Mouse (Mus musculus) splenic B cell, adult 2 months (primary cell): ENCODE results near the gene Serpina9.

ENCODE experiments used
- DNase-seq: peaks from one replicate; pipeline ENCODE4 v3.0.0-alpha.2; 2011; ENCODE audit warnings: low read depth, low spot score
- H3K27me3 ChIP-seq: 2 replicates; pipeline ENCODE4 v1.6.1; 2012; ENCODE audit warnings: mild to moderate bottlenecking, low read length, moderate library complexity, mixed read lengths; ENCODE audit not compliant: control insufficient read depth, poor library complexity, insufficient read depth, severe bottlenecking
- H3K36me3 ChIP-seq: 2 replicates; pipeline ENCODE4 v1.6.1; 2012; ENCODE audit warnings: mild to moderate bottlenecking, low read length, moderate library complexity, mixed read lengths; ENCODE audit not compliant: control insufficient read depth, poor library complexity, insufficient read depth, severe bottlenecking

Serpina9 gene

DNA sequence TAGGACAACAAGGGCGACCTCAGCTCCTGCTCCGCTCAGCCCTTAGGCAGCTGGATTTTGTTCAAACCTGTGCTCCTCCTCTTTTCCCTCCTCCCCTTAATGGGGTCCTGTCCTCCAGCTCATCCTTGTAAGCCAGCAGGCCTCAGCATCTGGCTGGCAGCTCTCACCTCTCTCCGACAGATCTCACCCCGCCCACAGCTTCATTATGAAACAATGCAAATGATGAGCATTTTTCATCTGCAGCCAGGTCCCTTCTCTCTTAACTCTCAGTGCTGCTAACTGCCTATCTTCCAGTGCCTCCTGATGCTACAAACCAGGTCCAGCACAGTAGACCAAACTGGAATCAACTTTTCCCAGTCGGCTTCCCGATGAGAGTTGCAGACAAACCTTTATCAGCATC is at the start of gene Serpina9:
Gene Serpina9, minus strand, starts transcription at position 136 of the 400 bp plus-strand sequence.
- DNase-seq: no peak
- Histone ChIP-seq H3K36me3 (no peaks in the 10 kb centered on the region), H3K27me3 (no peaks in the 10 kb centered on the region)

DNA sequence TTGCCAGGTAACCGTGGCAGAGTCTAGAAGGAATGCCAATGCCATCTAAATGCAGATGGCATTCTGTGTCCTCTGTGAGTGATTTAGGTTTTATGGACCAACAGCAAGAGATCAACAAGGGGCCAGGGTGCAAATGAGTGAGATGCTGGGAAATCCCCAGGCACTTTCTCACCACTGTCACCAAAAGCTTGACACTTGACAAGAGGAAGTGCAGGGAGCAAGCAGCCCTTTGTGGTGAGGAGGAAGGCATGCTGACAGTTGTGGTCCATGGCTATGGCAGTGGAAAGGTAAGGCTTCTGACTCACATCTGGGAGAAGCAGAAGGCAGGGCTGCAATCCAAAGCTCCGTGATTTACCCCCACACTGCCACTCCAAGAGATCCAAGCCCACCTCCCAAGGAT is 48.3 kb upstream of the Serpina9 start:
- DNase-seq: peak; percentile 39
- Histone ChIP-seq H3K36me3 (no peaks in the 10 kb centered on the region), H3K27me3 (no peaks in the 10 kb centered on the region; the same call in 1 of the 2 replicates)

DNA sequence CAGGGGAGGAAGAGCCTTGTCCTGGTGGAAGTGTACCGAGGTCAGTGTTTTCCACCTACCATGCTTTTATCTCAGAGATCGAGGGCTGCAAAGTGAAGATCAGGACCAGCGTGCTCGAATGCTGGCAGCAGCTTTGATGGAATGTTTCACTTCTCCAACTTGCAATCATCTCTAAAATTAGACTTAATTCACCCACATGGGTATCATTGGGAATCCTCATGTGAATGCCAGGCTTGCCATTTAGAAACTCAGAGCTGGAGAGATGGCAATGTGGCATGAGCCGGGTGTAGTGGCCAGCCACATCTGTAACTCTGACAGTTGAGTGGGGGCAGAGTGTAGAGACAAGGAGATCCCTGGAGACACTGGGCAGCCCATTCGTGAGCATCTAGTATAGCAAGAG is 46.6 kb upstream of the Serpina9 start:
- no peaks in the 10 kb centered on the region; the same call in 1 of the 2 replicates for H3K27me3 ChIP-seq
- H3K36me3 ChIP-seq: no peaks in the 10 kb centered on the region
- no peak for DNase-seq

DNA sequence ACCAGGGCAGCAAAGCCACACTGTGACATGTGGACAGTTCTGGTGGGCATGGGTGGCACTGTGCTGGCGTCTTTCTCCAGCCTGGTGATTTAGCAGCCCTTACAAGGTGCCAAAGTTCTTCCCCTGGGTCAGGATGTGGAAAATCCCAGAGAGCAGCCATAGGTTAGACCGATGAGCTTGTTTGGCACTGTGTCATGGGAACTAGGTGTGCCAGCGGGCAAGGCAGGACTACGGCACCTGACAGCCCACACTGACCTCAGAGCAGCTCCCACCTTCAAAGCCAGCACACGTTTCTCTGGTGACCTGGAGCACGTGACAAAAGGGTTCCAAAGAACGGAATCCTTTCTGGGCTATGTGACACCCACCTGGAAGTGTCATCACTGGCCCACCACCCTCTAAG is 44.0 kb upstream of the Serpina9 start:
- DNase-seq: peak; percentile 17
- no peaks in the 10 kb centered on the region for H3K36me3 ChIP-seq

DNA sequence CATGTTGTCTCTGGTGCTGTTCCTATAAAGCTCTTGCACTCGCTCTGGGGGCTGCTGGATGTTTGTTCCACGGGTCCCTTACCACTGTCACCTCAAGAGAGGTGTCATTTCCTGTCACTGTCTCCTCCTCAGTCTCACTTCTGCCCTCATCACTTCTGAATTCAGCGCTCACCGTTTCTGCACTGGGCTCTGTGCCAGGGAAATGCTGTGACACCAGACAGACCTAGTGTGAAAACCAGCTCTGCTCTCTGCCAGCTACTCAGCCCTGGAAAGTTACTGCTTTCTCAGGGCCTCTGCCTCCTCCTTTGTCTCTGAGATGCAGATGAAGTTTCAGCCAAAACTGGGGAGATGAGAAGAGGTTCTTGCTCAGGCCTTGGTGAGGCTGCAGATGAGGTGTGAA is 43.5 kb upstream of the Serpina9 start:
- peak; percentile 44 for DNase-seq
- H3K36me3 ChIP-seq: no peaks in the 10 kb centered on the region
- H3K27me3 ChIP-seq: no peaks in the 10 kb centered on the region

More for the DNA sequence above, 44.0 kb upstream of the Serpina9 start:
- no peaks in the 10 kb centered on the region for H3K27me3 ChIP-seq

- DNase-seq: no peak
- Histone ChIP-seq H3K27me3 (no peaks in the 10 kb centered on the region), H3K36me3 (no peaks in the 10 kb centered on the region)
Measured at GRCm38 (mm10) chr12:104055755-104056154, 42.2 kb upstream of the Serpina9 start.

GRCm38 (mm10) chr12:104053995-104054394 is 40.4 kb upstream of the Serpina9 start:
- no peaks in the 10 kb centered on the region for H3K27me3 ChIP-seq
- DNase-seq: no peak

GRCm38 (mm10) chr12:104045713-104046112 is 32.2 kb upstream of the Serpina9 start:
- no peak for DNase-seq
- no peaks in the 10 kb centered on the region for H3K27me3 ChIP-seq
- no peaks in the 10 kb centered on the region for H3K36me3 ChIP-seq

More at GRCm38 (mm10) chr12:104053995-104054394, 40.4 kb upstream of the Serpina9 start:
- H3K36me3 ChIP-seq: no peaks in the 10 kb centered on the region

GRCm38 (mm10) chr12:104044343-104044742 is 30.8 kb upstream of the Serpina9 start, which contains the start of gene Serpina12:
Serpina12 (minus strand) TSS chr12:104044443.
- Histone ChIP-seq H3K27me3 (no peaks in the 10 kb centered on the region), H3K36me3 (no peaks in the 10 kb centered on the region)
- no peak for DNase-seq

DNA sequence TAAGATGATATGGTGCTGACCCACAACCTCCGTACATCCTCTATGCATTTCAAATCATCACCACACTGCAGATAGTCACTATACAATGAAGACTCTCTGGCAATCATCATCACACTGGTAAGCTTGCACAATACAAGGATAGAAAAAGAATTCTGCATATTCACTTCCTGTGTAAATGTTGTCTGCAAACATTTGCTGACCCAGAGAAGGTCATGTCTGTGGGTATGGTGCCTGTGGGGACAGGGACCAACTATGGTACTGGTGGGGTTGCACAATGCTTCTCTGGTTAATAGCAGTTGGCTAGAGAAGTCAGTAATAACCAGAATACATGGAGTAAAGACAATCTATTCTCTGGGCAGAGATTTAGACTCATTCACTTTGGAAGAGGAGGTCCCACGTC is 29.2 kb upstream of the Serpina9 start:
- H3K27me3 ChIP-seq: no peaks in the 10 kb centered on the region
- DNase-seq: no peak

DNA sequence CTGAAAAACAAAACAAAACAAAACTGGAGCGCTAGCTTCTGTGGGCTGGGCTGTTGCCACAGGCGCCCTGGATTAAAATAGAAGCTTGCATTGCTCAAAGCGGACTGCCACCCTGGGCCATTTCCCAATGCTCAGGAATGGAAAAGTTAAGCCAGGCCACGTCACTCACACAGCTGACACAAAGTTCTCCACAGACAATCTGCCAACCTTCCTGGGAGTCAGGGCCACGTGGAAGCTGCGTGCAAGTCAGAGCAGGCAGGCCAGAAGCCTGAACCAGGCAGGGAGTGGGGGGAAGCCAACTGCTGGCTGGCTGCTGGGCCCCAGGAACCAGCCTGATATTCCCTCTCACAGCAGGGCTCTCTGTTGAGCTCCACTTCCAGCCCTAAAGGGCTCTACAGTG is 27.8 kb upstream of the Serpina9 start:
- Histone ChIP-seq H3K27me3 (no peaks in the 10 kb centered on the region), H3K36me3 (no peaks in the 10 kb centered on the region)
- DNase-seq: no peak

More for the DNA sequence above, 29.2 kb upstream of the Serpina9 start:
- H3K36me3 ChIP-seq: no peaks in the 10 kb centered on the region

GRCm38 (mm10) chr12:104038181-104038580 is 24.6 kb upstream of the Serpina9 start:
- Histone ChIP-seq H3K27me3 (no peaks in the 10 kb centered on the region), H3K36me3 (no peaks in the 10 kb centered on the region)
- no peak for DNase-seq

DNA sequence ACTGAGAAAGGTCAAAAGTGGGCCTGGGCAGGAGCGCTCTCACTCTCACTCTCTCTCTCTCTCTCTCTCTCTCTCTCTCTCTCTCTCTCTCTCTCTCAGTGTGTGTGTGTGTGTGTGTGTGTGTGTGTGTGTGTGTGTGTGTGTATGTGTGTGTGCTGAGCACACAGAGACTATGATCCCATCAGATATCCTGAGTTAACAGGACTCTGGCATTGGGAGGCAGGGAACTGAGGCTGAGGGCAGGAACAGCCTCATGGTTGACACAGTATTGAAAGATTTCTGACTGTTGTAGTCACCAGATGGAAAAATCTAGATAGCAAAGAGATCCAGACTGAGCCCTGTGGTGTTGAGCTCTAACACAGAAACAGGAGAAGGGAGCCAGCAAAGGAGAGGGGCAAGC is 20.2 kb upstream of the Serpina9 start:
- DNase-seq: no peak
- H3K27me3 ChIP-seq: no peaks in the 10 kb centered on the region
- no peaks in the 10 kb centered on the region for H3K36me3 ChIP-seq

DNA sequence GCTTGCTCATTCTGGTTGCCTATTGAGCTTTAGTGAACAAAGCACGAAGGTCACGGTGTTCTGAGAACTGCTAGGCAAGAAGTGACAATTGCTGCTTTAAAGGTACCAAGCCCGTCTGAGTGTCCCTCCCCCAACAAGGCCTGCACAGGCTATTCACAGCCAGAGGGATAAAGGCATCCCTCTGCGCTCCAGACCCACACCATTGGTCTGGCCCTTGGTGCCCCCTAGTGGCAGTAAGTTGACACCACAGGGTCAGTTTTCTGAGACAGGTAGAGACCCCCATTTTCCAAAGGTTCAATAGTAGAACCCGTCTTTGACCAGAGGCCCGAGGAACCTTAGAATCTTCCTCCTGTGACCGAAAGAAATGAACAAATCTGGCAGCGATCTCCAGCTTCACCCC is 16.4 kb upstream of the Serpina9 start:
- H3K36me3 ChIP-seq: no peaks in the 10 kb centered on the region
- peak; percentile 3 for DNase-seq

GRCm38 (mm10) chr12:104015280-104015679 is 1.7 kb upstream of the Serpina9 start:
- Histone ChIP-seq H3K27me3 (no peaks in the 10 kb centered on the region), H3K36me3 (no peaks in the 10 kb centered on the region)
- DNase-seq: no peak

More for the DNA sequence above, 16.4 kb upstream of the Serpina9 start:
- H3K27me3 ChIP-seq: no peaks in the 10 kb centered on the region

DNA sequence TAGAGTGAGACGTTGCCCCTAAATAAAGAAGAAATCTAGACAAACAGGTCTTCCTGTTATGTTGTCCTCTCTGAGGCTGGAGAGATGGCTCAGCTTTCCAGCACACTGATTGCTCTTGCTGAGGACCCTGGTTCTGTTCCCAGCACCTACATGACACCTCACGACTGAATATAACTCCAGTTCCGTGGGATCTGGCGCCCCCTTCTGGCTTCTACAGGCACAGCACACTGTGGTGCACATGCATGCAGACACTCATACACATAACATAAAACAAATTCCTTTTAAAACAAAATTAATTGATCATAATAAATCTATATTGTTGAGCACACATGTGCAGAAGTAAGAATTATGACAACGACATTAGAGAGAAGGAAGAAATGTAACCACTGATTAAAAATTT is 8.9 kb downstream of the Serpina9 start:
- Histone ChIP-seq H3K36me3 (no peaks in the 10 kb centered on the region), H3K27me3 (no peaks in the 10 kb centered on the region)
- DNase-seq: no peak
